Mouse (Mus musculus) gastrocnemius, postnatal 14 days (tissue): ENCODE measurements around the gene Hrh1. TPM values are rescaled to one million over a fixed set of nuclear protein-coding genes. Genes with fewer than 3 reads are reported as not detected.

Source experiments
- DNase-seq: peaks from one replicate; pipeline ENCODE4 v3.0.0; 2021; ENCODE audit warnings: mixed read lengths
- intact Hi-C: fragments of 180-260 bp; cut with DNase I; formaldehyde crosslinking; loops from one replicate; pipeline ENCODE4 v1.15.1; 2025; ENCODE audit warnings: low total_unique reads
- long read RNA-seq, 2 experiments: library from polyadenylated mRNA; stranded (forward); transcript quantifications; one replicate each; pipeline ENCODE4 v2.0.0; 2021
- total RNA-seq, 2 experiments: library from RNA; stranded (reverse); gene quantifications; 2 replicates each; pipeline ENCODE4 v1.2.3; 2021

The Hrh1 gene
- under 1 TPM; 0.24 to 0.39 TPM for total RNA-seq
- long read RNA-seq, experiment 1: 0 reads
- long read RNA-seq, experiment 2: 0 reads

GRCm38 (mm10) chr6:114397691-114398217 is at the start of gene Hrh1:
Gene Hrh1, plus strand, starts transcription at chr6:114397936.
- intact Hi-C loops: no loop called here
- peak; percentile 51 for DNase-seq

DNA sequence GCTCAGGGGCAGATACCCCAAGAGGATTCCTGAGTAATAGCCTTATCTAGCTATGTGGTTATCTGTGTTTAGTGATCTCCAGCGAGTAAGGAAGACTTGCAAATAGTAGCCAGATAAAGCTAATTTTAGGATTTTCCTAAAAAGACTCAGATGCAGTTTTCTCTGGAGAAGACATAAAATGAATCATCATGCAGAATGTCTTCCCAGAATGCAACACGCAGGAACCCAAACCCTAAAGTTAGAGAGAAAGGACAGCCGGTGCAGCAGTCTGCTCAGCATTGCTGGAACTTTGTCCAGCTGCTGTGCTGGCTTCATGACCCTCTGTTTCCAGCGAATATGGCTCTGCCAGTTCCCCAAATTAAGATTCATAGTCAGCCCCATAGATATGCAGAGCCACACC is 43.1 kb upstream of the Hrh1 start:
- intact Hi-C loops: loop anchor here (10.0 kb wide), 1 partner anchor 100 kb away; no protein-coding TSS in a partner anchor
- DNase-seq: no peak

DNA sequence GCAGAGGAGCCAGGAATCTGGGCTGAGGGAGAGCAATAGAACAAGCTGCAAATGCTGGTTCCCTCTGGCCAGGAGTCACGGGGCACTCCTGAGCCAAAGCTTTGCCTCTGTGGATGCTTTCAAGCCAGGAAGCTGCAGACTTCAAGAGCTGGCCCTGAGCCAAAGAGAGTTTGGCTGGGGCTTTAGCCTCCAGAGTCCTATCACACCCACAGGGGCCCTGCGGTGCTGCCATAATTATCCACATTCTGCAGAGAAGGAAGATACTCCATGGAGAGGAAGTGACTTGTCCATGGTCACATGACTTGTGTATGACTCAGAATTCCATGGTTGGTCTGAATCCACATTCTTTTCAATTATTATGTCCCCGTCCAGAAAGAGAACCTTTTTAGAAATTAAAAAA is 39.6 kb upstream of the Hrh1 start:
- intact Hi-C loops: loop anchor here (10.0 kb wide), 1 partner anchor 97 kb away; no protein-coding TSS in a partner anchor
- peak; percentile 43 for DNase-seq

DNA sequence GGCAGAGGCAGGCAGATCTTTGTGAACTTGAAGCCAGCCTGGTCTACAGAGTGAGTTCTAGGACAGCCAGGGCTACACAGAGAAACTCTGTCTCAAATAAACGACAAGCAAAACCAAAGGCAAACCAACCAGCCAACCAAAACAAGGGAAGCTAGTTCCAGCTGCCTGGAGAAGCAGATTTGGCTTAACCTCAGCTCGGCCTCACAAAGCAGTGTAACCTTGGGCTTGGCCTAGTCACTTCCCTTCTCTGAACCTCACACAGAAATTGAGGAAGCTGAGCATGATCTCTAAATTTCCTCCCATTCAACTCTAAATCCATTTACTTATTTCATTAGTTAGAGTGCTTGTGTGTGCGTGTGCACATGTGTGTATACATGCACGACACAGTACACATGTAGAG is 35.4 kb upstream of the Hrh1 start:
- intact Hi-C loops: no loop called here

DNA sequence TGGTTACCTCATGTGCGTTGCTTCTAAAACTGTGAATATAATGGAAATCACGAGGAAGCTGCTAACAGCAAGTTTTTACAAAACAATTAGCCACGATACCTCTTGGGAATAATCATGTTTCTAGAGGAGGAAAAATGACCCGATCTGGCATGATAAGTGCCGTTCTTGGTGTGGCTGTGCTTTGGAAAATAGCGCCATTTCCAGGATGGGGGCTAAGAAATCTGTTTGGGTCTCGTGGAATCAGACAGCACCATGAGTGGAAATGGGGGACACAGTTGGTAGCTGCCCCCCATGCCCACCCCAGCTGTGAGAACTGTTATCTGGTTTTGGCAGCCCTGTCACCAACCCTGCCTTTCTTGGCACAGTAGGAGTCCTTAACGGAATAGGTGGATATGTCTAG is 34.0 kb upstream of the Hrh1 start:
- DNase-seq: no peak
- intact Hi-C loops: no loop called here

More for the DNA sequence above, 35.4 kb upstream of the Hrh1 start:
- no peak for DNase-seq

GRCm38 (mm10) chr6:114364734-114365133 is 33.0 kb upstream of the Hrh1 start:
- intact Hi-C loops: no loop called here
- DNase-seq: no peak

- intact Hi-C loops: no loop called here
- no peak for DNase-seq
These were observed 31.5 kb upstream of the Hrh1 start for GRCm38 (mm10) chr6:114366191-114366590.

DNA sequence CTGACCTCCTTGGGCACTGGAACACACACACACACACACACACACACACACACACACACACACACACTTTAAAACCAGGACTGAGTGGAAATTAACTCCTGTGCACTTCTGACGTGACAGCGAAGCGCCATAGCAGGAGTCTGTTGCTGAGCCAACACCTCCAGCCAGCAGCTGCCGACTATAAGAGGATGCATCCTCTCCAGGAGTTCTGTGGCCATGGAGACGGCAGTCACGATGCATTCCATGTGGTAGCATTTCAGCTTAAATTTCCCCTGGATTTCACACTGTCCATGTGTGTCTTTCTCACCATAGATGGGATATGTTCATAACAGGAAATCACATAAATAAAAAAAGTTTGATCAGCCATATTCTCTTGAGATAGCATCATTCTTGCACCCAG is 30.1 kb upstream of the Hrh1 start:
- DNase-seq: no peak
- intact Hi-C loops: no loop called here

DNA sequence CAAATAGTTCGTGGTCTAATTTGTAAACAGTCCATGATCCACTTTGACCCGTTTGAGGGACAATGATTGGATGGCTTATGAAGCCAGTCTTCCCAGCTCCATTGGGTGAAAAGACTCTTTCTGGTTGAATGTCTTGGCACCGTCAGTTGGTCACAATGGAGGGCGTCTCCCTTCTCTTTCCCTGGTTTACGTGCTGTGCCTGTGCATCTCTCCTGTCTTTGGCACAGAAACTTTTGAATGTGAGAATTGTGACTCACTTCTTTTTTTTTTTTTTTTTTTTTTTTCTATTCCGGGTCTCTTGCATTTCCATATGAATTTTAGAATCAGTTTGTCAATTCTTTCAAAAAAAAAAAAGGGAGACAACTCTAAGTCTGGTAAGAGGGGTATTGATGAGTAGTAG is 29.5 kb upstream of the Hrh1 start:
- intact Hi-C loops: no loop called here
- DNase-seq: no peak

DNA sequence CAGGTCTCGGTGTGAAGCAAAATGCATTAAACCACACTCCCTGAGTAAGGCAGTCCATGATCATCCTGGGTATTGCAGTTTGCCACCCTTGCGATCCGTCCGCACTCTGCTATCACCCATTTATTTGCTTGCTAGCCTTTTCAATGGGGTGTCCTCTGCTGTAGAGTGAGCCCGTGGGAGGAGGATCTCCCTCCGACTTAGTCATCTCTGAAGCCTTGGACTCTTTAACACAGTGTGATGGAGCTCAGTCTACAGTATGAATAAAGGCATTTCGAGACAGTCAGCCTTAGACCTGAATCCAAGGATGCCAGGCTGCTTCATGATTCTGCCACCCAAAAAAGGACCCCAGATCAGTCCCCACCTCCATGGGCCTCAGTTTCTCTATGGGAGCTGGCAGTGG is 25.0 kb upstream of the Hrh1 start:
- intact Hi-C loops: no loop called here
- DNase-seq: no peak

DNA sequence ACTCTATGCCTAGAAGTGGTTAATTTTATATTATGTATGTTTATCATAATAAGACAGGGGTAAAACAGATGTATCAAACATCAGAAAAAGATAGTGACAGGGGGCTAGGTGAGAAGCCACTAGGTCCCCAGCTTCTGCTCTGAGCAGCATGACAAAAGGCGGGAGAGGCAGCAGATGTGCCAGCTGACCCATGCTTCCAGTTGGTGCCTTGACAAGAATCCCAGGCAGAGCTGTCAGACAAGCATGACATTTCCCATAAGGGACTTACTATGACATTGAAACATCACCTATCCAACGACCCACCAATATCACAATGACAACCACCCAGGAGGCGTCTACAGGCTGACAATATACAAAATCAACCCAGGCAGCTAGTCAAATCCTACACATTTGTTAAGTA is 16.9 kb upstream of the Hrh1 start:
- intact Hi-C loops: no loop called here
- DNase-seq: no peak

DNA sequence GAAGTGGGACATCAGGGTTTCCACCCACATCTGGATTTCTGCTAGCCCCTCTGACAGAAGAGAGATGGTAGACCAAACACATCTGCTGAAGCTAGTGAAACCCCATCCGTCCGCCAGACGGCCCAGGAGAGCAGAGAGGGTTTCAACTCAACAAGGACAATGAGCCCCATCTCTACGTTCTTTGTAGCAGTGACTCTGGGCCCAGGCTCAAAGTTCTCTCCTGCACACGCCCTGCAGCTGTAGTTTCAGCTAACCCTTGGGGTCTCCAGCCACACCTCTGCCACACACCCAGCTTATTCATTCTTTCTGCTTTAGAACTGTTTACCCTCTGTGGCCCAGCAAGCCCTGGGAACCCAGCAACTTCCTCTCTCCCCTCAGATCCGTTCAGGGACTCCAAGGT is 10.4 kb upstream of the Hrh1 start:
- no peak for DNase-seq
- intact Hi-C loops: no loop called here

DNA sequence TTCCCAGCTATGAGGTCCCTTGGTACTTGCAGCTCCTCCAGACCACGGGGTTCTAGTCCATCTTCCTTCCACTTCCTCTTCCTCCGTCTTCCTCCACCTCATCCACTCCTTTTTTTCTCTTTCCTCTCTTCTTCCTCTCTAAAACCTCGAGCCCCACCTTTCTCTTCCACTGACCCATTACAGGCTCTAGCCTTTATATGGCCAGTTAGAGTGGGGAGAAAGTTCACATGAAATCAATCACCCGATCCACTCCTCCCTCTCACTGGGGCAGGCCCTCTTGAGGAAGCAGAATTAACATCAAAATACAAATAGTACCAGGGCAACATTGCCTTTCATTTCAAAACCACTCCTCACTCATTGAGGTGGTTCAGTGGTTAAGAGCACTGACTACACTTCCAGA is 9.9 kb upstream of the Hrh1 start:
- intact Hi-C loops: no loop called here

GRCm38 (mm10) chr6:114390129-114390528 is 7.6 kb upstream of the Hrh1 start:
- intact Hi-C loops: no loop called here
- no peak for DNase-seq

More for the DNA sequence above, 9.9 kb upstream of the Hrh1 start:
- DNase-seq: no peak

DNA sequence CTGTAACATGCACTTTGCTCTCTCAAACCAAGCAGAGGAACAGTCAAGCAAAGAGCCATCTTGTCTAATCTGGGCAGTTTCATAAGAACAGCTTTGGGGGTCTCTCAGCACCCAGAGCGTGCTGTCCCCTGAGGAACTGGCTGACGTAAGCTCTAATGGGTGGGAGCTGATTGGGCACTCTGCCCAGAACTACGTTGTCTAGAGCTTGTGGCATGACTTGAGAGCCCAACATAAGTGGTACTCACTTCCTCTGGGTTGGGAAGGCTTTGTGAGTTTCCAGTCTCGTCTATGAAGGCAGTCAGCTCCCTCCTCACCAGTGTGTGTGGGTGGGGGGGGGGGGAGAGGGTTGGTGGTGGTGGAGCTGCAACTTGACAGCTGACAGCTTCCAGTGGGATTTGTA is 2.8 kb upstream of the Hrh1 start:
- DNase-seq: no peak
- intact Hi-C loops: no loop called here

DNA sequence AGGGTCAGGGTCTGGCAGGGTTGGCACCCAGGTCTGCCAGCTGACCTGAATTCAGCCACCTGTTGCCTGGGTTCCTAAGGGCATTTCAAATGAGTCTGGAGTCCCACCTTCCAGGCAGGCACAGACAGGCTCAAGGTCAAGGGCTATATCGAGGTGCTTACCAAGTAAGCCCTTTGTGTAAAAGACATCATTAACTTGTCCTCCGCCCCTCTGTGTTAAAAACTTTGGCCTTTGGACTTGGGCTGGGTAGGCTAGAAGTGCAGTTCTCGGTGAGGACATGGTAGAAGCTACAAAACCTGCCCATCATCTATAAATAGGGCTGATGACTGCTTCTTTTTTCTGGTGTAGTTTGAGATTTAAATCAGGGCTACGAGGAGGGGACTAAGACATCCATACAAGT is 1.1 kb upstream of the Hrh1 start:
- intact Hi-C loops: no loop called here

DNA sequence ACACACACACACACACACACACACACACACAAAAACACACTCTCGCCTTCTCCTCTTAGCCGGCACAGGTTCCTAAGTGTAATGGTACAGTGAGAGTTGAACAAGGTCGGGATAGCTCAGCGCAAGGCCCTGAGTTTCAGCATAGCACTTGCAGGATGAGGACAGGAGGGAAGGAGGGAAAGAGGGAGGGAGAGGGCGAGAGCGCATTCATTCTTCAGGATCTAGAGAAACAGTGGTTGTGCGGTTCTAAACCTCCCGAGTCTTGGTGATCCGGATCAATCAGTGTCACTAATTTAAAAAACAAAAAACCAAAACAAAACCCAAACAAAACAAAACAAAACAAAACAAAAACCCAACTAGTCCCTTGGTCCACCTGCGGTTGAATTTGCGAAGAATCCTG is 456 bp upstream of the Hrh1 start:
- DNase-seq: no peak
- intact Hi-C loops: no loop called here

More for the DNA sequence above, 1.1 kb upstream of the Hrh1 start:
- no peak for DNase-seq

- intact Hi-C loops: no loop called here
- peak; percentile 44 for DNase-seq
These were observed 890 bp downstream of the Hrh1 start for GRCm38 (mm10) chr6:114398626-114399025.

DNA sequence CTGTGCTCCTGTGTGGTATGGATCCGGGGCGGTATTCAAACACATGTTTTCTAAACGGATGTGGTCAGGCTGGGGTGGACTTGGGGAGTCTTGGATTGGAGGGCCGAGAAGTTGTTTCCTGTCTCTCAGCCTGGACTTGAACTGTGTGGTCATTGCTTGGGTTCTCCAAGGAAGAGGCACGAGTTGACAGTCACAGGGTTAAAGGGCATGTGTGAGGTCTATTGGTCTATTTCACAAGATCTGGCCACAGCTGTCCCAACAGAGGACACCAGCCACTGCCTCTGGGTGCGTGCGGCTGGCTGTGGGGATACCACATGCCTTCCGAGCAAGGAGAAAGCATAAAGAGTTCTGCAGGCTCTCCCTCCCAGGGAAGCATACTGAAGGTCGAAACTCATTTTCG is 2.7 kb downstream of the Hrh1 start:
- no peak for DNase-seq
- intact Hi-C loops: no loop called here

DNA sequence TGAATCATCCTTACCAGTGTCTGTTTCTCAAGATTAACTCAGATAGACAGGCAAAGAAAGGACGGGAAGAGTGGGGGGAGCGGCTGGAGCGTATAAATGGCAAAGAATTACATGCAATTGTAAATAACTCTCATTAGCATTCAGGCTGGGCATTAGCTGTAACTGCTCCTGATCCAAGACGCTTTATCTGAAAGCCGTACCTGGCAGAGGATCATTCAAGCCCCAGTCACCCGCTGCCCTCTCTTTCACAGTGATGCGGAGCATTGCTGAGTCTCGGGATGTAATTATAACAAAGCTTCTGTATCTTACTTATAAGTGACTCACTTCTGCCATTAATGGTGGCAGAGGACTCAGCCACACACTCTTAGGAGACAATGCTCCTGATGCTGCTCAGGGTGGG is 3.1 kb downstream of the Hrh1 start:
- DNase-seq: no peak
- intact Hi-C loops: no loop called here

GRCm38 (mm10) chr6:114402161-114402560 is 4.4 kb downstream of the Hrh1 start:
- intact Hi-C loops: no loop called here
- no peak for DNase-seq

DNA sequence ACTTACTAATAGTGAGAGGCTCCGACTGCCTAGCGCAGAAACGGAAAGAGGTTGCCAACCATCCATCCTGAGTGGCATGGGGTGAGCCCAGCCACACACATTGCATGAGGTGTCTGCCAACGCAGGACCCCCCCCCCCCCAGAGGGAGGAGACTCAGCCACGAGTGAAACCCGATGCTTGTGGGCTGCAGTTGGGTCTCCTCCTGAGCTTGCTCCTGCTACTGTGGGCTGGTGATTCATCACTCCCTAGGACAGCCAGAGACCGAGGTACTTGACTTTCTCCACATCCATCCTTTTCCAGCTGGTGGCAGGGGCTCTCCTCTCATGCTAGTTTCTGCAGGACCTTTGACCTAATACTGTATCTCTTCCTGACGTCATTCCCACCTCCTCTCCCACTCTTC is 5.9 kb downstream of the Hrh1 start:
- DNase-seq: no peak
- intact Hi-C loops: no loop called here
